Comparison of ENCODE assay signal across 8 mouse cellular contexts in genomic region chrX:169978436-169979381, GRCm38 (mm10). TPM values are rescaled to one million over a fixed set of nuclear protein-coding genes. Genes with fewer than 3 reads are reported as not detected.
DNase-seq lines count a peak whose midpoint lies in the region; ATAC-seq and TF ChIP-seq lines count a peak whose summit lies in the region.
"Not testable (repeated sequence)": the region's sequence is repeated elsewhere in the genome, so short reads cannot be mapped to it uniquely, and the experiment has no call there.

No protein-coding gene starts in this region.

- not testable (repeated sequence) for TF ChIP-seq EP300 in MEL (IDR thresholded peaks at IDR 0.05; ENCODE audit: low read depth in 1 of 2, low read length in 2 of 2)

- H3K79me2 ChIP-seq in MEL (ENCODE audit: control insufficient read depth, insufficient read depth, low read length, poor library complexity): not testable (repeated sequence)

- H3K4me2 ChIP-seq in forebrain, postnatal 0 days (ENCODE audit: low read depth): peak overlapping the region; percentile 39
- not testable (repeated sequence) for H3K4me2 ChIP-seq in lung, embryonic 15.5 days

- not testable (repeated sequence) for H3K9me3 ChIP-seq in MEL (replicated peaks; ENCODE audit: insufficient read depth, low read length); forebrain, postnatal 0 days (ENCODE audit: low read length)
- peaks cover 10% of the 10 kb centered on the region; the same call in 1 of the 2 replicates for H3K9me3 ChIP-seq in lung, embryonic 15.5 days

- not testable (repeated sequence) for DNase-seq in MEL (ENCODE audit: low read depth, low spot score)
- peak; percentile 67 for DNase-seq in cerebellum, adult 9-11 months
- peak; percentile 90 for DNase-seq in forebrain, postnatal 0 days
- peak; percentile 82 to 90 for DNase-seq in heart, postnatal 14 days
- peak in 1 of 2 experiments; percentile 73 for DNase-seq in layer of hippocampus, adult 2 months (ENCODE audit: low spot score in 2 of 2)
- peak; percentile 42 to 81 for DNase-seq in thymus, postnatal 10 days (ENCODE audit: low spot score in 2 of 2)

- not testable (repeated sequence) for H3K27ac ChIP-seq in MEL (ENCODE audit: control insufficient read depth, low read depth, low read length)
- peak overlapping the region; percentile 15; the same call in 1 of the 2 replicates for H3K27ac ChIP-seq in forebrain, postnatal 0 days (ENCODE audit: low read depth, low read length)
- peak overlapping the region; percentile 46 for H3K27ac ChIP-seq in layer of hippocampus, adult 2 months
- peak overlapping the region; percentile 1; the same call in 1 of the 2 replicates for H3K27ac ChIP-seq in lung, embryonic 15.5 days
- H3K27ac ChIP-seq in olfactory bulb, adult 2 months (ENCODE audit: insufficient read depth, low read depth, low read length): peak overlapping the region; percentile 15; the same call in 1 of the 2 replicates

- intact Hi-C loops in heart, postnatal 14 days (cut with DNase I): not testable (repeated sequence)

- not testable (repeated sequence) for H3K27me3 ChIP-seq in MEL (ENCODE audit: control insufficient read depth in 1 of 2, insufficient read depth in 2 of 2, low read length in 2 of 2); forebrain, postnatal 0 days (ENCODE audit: insufficient read depth, low read length); lung, embryonic 15.5 days

- not testable (repeated sequence) for H3K9ac ChIP-seq in MEL (ENCODE audit: control insufficient read depth, low read depth, low read length, poor library complexity, severe bottlenecking); lung, embryonic 15.5 days
- H3K9ac ChIP-seq in forebrain, postnatal 0 days: peak overlapping the region; percentile 43; the same call in 1 of the 2 replicates

- H3K4me3 ChIP-seq in MEL (ENCODE audit: control insufficient read depth in 1 of 2, insufficient read depth in 1 of 2, low read depth in 2 of 2, low read length in 2 of 2); lung, embryonic 15.5 days: not testable (repeated sequence)
- H3K4me3 ChIP-seq in forebrain, postnatal 0 days (ENCODE audit: low read depth, low read length): peak overlapping the region; percentile 27
- H3K4me3 ChIP-seq in layer of hippocampus, adult 2 months: peak overlapping the region; percentile 22
- H3K4me3 ChIP-seq in olfactory bulb, adult 2 months (ENCODE audit: insufficient read depth, low read depth, low read length): peak overlapping the region; percentile 11; the same call in 1 of the 2 replicates

- peak; percentile 35 to 42 (median 41) for TF ChIP-seq CTCF in MEL (IDR thresholded peaks at IDR 0.05 in 2 of 3, conservative IDR thresholded peaks at IDR 0.05 in 1 of 3; ENCODE audit: control insufficient read depth in 1 of 3, insufficient read depth in 1 of 3, low read depth in 2 of 3, low read length in 3 of 3, poor library complexity in 1 of 3, severe bottlenecking in 1 of 3)
- TF ChIP-seq CTCF in forebrain, postnatal 0 days (IDR thresholded peaks at IDR 0.05; ENCODE audit: low read depth); layer of hippocampus, adult 2 months (conservative IDR thresholded peaks at IDR 0.05); olfactory bulb, adult 2 months (IDR thresholded peaks at IDR 0.05; ENCODE audit: insufficient read depth, low read depth, low read length): not testable (repeated sequence)

- not testable (repeated sequence) for H3K4me1 ChIP-seq in MEL (ENCODE audit: control insufficient read depth in 1 of 2, insufficient read depth in 2 of 2, low read length in 2 of 2); forebrain, postnatal 0 days (ENCODE audit: insufficient read depth); lung, embryonic 15.5 days; olfactory bulb, adult 2 months (ENCODE audit: control insufficient read depth, insufficient read depth, low read length)

- not testable (repeated sequence) for TF ChIP-seq POLR2A in MEL (IDR thresholded peaks at IDR 0.05; ENCODE audit: control insufficient read depth in 1 of 2, insufficient read depth in 1 of 2, low read depth in 1 of 2, low read length in 2 of 2, poor library complexity in 1 of 2); olfactory bulb, adult 2 months (IDR thresholded peaks at IDR 0.05; ENCODE audit: insufficient read depth, low read depth, low read length)

- 0 out of 2 replicates have a peak, but pooled peaks have one; percentile 21 for ATAC-seq in forebrain, postnatal 0 days
- ATAC-seq in lung, embryonic 15.5 days (ENCODE audit: borderline replicate concordance, extremely low read depth, low FRiP score, low TSS enrichment): peak; percentile 8; the same call in 1 of the 2 replicates

- WGBS in forebrain, postnatal 0 days: 47% methylated on average over 29 of the region's 29 CpGs
- 63% methylated on average over 29 of the region's 29 CpGs for WGBS in lung, embryonic 15.5 days
- WGBS in olfactory bulb, adult 2 months: 60% methylated on average over 29 of the region's 29 CpGs

- not testable (repeated sequence) for H3K36me3 ChIP-seq in MEL (ENCODE audit: control insufficient read depth in 1 of 2, insufficient read depth in 2 of 2, low read length in 2 of 2); forebrain, postnatal 0 days (ENCODE audit: insufficient read depth)
- peaks cover 48% of the 10 kb centered on the region for H3K36me3 ChIP-seq in lung, embryonic 15.5 days

- TF ChIP-seq RAD21 in MEL (IDR thresholded peaks at IDR 0.05; ENCODE audit: low read depth, low read length): not testable (repeated sequence)

TF ChIP-seq in MEL, 35 proteins besides CTCF, POLR2A, EP300 and RAD21:
- peak; percentile 68 for TF ChIP-seq RCOR1 (IDR thresholded peaks at IDR 0.05; ENCODE audit: low read depth, low read length)
- TF ChIP-seq SMC3 (IDR thresholded peaks at IDR 0.05; ENCODE audit: low read depth, low read length): peak; percentile 46
- peak; percentile 77 for TF ChIP-seq ZNF384 (IDR thresholded peaks at IDR 0.05; ENCODE audit: low read depth, low read length)

RNA-seq across cellular contexts. Expression of gene Gm21887, which starts 30.8 kb away (rescaled TPM):
- 2.5 and 4.7 TPM in 2 replicates for total RNA-seq in MEL (2012; rRNA removed)
- 10 to 100 TPM in 1 of 2 experiments, not detected in 1; 88.8 TPM for polyA plus RNA-seq in MEL (2012; ENCODE audit: insufficient read depth in 1 of 2, insufficient read length in 2 of 2, low read depth in 1 of 2, low replicate concordance in 2 of 2, missing spikeins in 1 of 2)
- total RNA-seq in forebrain, postnatal 0 days (2014; rRNA removed): 12.1 and 39.7 TPM in 2 replicates
- polyA plus RNA-seq in forebrain, postnatal 0 days (2015; fragmentation: Nextera tagmentation; extraction: Ambion mirVana): 156 and 231 TPM in 2 replicates
- total RNA-seq in heart, postnatal 14 days (2021): 10 to 100 TPM; 38.7 to 77.5 TPM
- total RNA-seq in layer of hippocampus, adult 2 months (2021): 100 to 1,000 TPM; 208 to 264 TPM
- 199 and 218 TPM in 2 replicates for polyA plus RNA-seq in lung, embryonic 15.5 days (2015; fragmentation: Nextera tagmentation; extraction: Ambion mirVana)
- polyA plus RNA-seq in olfactory bulb, adult 2 months (2012; ENCODE audit: insufficient read depth, insufficient read length, low replicate concordance, missing spikeins): not detected in 2 replicates
